Mouse (Mus musculus) forebrain, embryonic 11.5 days (tissue): ENCODE measurements around the gene Try4. TPM values are rescaled to one million over a fixed set of nuclear protein-coding genes. Genes with fewer than 3 reads are reported as not detected.
"Not testable (repeated sequence)": the region's sequence is repeated elsewhere in the genome, so short reads cannot be mapped to it uniquely, and the experiment has no call there.

Experiments
- ATAC-seq: fragments of 200-750 bp; cut with Nextera tagmentation; replicated peaks from 2 replicates; pipeline ENCODE4 v1.8.0; 2017; ENCODE audit warnings: moderate TSS enrichment; ENCODE audit not compliant: low FRiP score
- DNase-seq: peaks from one replicate; pipeline ENCODE4 v3.0.0-alpha.2; 2017; ENCODE audit warnings: low spot score
- H3K27ac ChIP-seq: fragments of 300-500 bp; sonication (generic); 2 replicates; pipeline ENCODE4 v1.5.1; 2014; ENCODE audit warnings: low read depth, low read length
- H3K27me3 ChIP-seq: fragments of 300-500 bp; sonication (generic); 2 replicates; pipeline ENCODE4 v1.6.1; 2014; ENCODE audit warnings: mild to moderate bottlenecking, low read length, mixed read lengths; ENCODE audit not compliant: control insufficient read depth, insufficient read depth
- H3K36me3 ChIP-seq: fragments of 300-500 bp; sonication (generic); 2 replicates; pipeline ENCODE4 v1.6.1; 2014; ENCODE audit warnings: mild to moderate bottlenecking, low read length, moderate library complexity, mixed read lengths; ENCODE audit not compliant: control insufficient read depth, insufficient read depth
- H3K4me1 ChIP-seq: fragments of 300-500 bp; sonication (generic); replicated peaks from 2 replicates; pipeline ENCODE4 v1.6.1; 2014; ENCODE audit warnings: low read length, mixed read lengths; ENCODE audit not compliant: control insufficient read depth, insufficient read depth
- H3K4me2 ChIP-seq: fragments of 300-500 bp; sonication (generic); 2 replicates; pipeline ENCODE4 v1.6.1; 2014; ENCODE audit warnings: low read depth, mild to moderate bottlenecking, low read length, moderate library complexity, mixed read lengths; ENCODE audit not compliant: severe bottlenecking
- H3K4me3 ChIP-seq: fragments of 300-500 bp; sonication (generic); 2 replicates; pipeline ENCODE4 v1.5.1; 2014; ENCODE audit warnings: low read depth, low read length
- H3K9ac ChIP-seq: fragments of 300-500 bp; sonication (generic); 2 replicates; pipeline ENCODE4 v1.6.1; 2014; ENCODE audit warnings: low read length
- H3K9me3 ChIP-seq: fragments of 300-500 bp; sonication (generic); 2 replicates; pipeline ENCODE4 v1.6.1; 2016; ENCODE audit warnings: low read length, mixed read lengths; ENCODE audit not compliant: control insufficient read depth
- WGBS: fragments of 180-500 bp; shearing (Covaris S2); extraction: QIAGEN DNeasy Blood & Tissue Kit; methylation state at CpG from one replicate; pipeline ENCODE4 v1.1.7; 2014; 5-methylcytosine and 5-hydroxymethylcytosine counted together
- polyA plus RNA-seq: library from polyadenylated mRNA; unstranded; fragments of >200 nt; fragmentation: Nextera tagmentation; extraction: Ambion mirVana; gene quantifications from 2 replicates; pipeline ENCODE4 v1.2.1, GENCODE M21; 2014

Gene Try4
- polyA plus RNA-seq = not detected in 2 replicates

DNA sequence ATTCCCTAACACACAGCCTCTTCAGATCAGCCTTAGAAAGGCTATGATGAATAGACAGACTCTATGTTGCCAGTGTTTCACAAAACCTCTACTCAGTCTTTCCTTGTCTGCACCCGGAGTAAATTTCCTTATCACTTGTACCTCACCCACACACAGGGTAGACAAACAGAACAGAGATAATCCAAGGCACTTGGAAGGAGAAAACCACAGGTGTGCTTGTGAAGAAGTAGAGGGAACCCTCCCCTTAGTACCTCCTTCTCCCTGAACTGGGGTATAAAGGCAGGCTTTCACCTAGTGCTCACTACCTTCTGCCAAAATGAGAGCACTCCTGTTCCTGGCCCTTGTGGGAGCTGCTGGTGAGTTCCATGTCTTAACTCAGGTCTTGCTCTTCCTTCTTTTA lies at the start of gene Try4:
Gene Try4 (plus strand): TSS at position 301 of the 400 bp plus-strand sequence.
- ATAC-seq = no peak
- Histone ChIP-seq H3K9ac (no peak within 1 kb of the TSS), H3K4me1 (no peaks in the 10 kb centered on the region), H3K27me3 (no peaks in the 10 kb centered on the region), H3K9me3 (no peaks in the 10 kb centered on the region), H3K4me2 (no peak within 1 kb of the TSS), H3K4me3 (no peak within 1 kb of the TSS), H3K36me3 (no peaks in the 10 kb centered on the region), H3K27ac (no peak within 1 kb of the TSS)
- no peak for DNase-seq
- WGBS = 84% methylated on average over 1 of the region's 1 CpGs

DNA sequence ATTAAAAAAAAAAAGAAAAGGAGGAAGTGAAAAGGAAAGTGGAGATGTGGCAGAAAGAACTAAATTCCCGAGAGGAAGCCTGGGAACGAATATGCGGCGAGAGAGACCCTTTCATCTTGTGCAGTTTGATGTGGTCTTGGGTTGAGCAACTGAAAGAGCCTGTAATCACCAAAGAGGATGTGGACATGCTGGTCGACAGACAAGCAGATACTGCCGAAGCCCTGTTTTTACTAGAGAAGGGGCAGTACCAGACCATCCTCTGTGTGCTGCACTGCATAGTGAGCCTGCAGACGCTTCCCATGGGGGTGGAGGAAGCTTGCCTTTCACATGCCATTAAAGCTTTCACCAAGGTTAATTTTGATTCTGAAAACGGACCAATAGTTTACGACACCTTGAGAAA lies 48.8 kb upstream of the Try4 start:
- not testable (repeated sequence) for H3K4me3 ChIP-seq, H3K4me2 ChIP-seq, H3K27ac ChIP-seq, H3K9me3 ChIP-seq, H3K4me1 ChIP-seq, DNase-seq, ATAC-seq, H3K27me3 ChIP-seq, H3K9ac ChIP-seq, H3K36me3 ChIP-seq
- WGBS = 91% methylated on average over 9 of the region's 9 CpGs

DNA sequence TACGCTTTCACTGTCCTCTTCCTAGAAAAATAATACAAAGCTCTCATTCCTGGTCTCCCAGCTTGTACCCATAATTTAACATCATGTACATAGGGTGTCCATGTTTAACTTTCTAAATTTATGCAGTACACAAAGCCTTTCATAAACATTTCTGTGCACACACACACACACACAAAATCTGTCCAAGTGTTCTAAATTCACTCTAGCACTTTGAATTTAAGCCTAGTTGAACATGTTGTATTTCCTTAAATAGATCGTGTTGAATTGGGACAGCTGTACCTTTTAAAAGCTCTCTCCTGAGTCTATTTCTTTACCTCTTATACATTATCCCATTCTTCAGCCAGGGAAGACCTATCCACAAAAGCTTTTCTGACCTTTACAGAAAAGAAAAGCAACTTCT lies 45.6 kb upstream of the Try4 start:
- no peak overlapping the region for H3K9ac ChIP-seq
- WGBS = 89% methylated on average over 2 of the region's 2 CpGs
- H3K27ac ChIP-seq = no peak overlapping the region
- H3K27me3 ChIP-seq = no peaks in the 10 kb centered on the region
- H3K4me3 ChIP-seq = no peak overlapping the region
- H3K36me3 ChIP-seq = no peaks in the 10 kb centered on the region
- no peak for DNase-seq
- no peak for ATAC-seq
- no peaks in the 10 kb centered on the region for H3K4me1 ChIP-seq
- no peak overlapping the region for H3K4me2 ChIP-seq
- no peaks in the 10 kb centered on the region for H3K9me3 ChIP-seq

DNA sequence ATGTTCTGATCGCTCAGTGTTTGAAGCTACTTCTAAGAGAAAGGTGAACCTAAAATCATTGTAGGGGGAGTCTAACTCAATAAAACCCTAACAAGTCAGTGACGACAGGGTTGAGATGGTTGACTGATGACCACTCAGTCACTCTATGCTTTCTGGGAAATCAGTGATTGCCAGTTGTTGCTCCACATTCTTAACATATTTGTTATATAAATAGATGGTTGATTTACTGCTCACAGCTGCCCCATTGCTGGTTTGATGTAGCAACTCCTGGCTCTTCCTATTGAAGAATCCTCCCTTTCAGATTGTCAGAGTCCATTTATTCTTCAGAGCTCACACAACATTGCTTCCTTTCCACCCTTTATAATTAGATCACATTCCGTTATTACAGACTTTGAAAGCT lies 44.6 kb upstream of the Try4 start:
- ATAC-seq = no peak
- no peaks in the 10 kb centered on the region for H3K9me3 ChIP-seq
- H3K27ac ChIP-seq = no peak overlapping the region
- no peaks in the 10 kb centered on the region for H3K4me1 ChIP-seq
- H3K4me3 ChIP-seq = no peak overlapping the region
- H3K27me3 ChIP-seq = no peaks in the 10 kb centered on the region
- no peak overlapping the region for H3K4me2 ChIP-seq
- WGBS = 91% methylated on average over 3 of the region's 3 CpGs
- no peak for DNase-seq
- H3K36me3 ChIP-seq = no peaks in the 10 kb centered on the region
- no peak overlapping the region for H3K9ac ChIP-seq

DNA sequence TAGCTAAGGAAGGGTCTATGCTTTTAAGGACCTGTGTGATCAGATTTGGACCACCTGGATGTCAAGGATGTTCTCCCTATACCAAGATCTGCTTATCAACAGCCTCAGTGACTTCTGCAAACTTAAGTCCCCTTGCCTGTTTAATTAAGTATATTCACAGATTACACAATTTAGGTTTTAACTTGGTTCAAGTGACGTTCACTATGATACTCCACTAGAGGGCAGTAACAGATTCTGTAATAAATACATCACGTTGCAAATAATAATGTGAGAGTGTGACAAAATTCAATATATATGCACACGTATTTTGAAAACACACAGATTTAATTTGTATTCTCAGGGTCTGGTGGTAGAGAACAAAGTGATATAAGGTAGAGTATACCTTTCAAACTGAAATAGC lies 39.3 kb upstream of the Try4 start:
- Histone ChIP-seq H3K4me1 (no peaks in the 10 kb centered on the region), H3K9ac (no peak overlapping the region), H3K27me3 (no peaks in the 10 kb centered on the region), H3K9me3 (no peaks in the 10 kb centered on the region), H3K27ac (no peak overlapping the region), H3K4me2 (no peak overlapping the region), H3K36me3 (no peaks in the 10 kb centered on the region), H3K4me3 (no peak overlapping the region)
- 52% methylated on average over 3 of the region's 3 CpGs for WGBS
- DNase-seq (no peak), ATAC-seq (no peak)

DNA sequence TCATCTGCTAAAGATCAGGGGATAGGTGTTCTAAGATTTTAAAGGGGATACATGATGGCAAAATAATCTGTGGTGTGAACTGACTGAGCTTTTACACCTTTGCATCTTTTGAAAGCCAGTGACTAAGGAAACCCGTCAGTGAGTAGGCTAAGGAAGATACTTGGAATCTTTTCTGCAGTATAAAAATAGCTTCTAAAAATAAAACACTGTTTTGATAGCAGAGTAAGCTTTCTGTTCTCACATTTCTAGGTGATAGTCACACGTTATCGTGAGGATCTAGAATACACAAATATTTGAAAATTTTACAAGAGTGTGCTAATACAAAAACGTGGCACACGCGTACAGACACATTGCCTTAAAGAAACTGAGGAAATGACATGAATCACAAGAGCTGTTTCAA lies 35.9 kb upstream of the Try4 start:
- no peak for ATAC-seq
- no peak for DNase-seq
- Histone ChIP-seq H3K4me3 (no peak overlapping the region), H3K4me1 (no peaks in the 10 kb centered on the region), H3K9me3 (no peaks in the 10 kb centered on the region), H3K4me2 (no peak overlapping the region), H3K9ac (no peak overlapping the region), H3K27me3 (no peaks in the 10 kb centered on the region), H3K27ac (no peak overlapping the region), H3K36me3 (no peaks in the 10 kb centered on the region)
- 90% methylated on average over 6 of the region's 6 CpGs for WGBS

DNA sequence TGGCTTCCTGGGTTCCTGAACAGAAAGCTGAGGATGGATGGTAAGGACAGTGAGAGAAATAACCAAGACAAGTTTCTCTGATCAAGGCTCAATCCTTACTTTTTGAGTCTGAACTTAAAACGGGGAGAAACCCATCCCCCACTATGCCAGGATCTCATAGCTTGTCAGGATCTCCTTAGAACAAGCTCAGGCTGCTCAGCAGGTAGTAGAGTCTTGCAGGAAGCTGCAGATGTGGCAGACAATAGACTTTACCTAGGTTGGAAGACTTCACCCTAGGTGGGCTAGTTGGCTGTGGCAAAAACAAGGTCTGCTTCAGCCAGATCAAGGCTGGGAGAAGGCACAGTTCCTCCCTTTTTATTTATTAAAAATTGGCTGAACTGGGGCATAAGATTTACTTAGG lies 3.8 kb upstream of the Try4 start:
- 16% methylated on average over 1 of the region's 1 CpGs for WGBS
- Histone ChIP-seq H3K27ac (no peak overlapping the region), H3K9ac (no peak overlapping the region), H3K9me3 (no peaks in the 10 kb centered on the region), H3K4me2 (no peak overlapping the region), H3K36me3 (no peaks in the 10 kb centered on the region), H3K4me3 (no peak overlapping the region), H3K4me1 (no peaks in the 10 kb centered on the region), H3K27me3 (no peaks in the 10 kb centered on the region)
- ATAC-seq (no peak), DNase-seq (no peak)

DNA sequence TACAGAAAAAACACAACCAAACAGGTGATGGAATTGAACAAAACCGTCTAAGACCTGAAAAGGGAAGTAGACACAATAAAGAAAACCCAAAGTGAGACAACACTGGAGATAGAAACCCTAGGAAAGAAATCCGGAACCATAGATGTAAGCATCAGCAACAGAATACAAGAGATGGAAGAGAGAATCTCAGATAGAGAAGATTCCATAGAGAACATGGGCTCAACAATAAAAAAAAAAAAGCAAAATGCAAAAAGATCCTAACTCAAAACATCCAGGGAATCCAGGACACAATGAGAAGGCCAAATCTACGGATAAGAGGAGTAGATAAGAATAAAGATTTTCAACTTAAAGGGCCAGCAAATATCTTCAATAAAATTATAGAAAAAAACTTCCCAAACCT lies 14.7 kb downstream of the Try4 start, which contains the start of gene Try5:
Gene Try5 (minus strand): TSS at position 101 of the 400 bp plus-strand sequence.
- not testable (repeated sequence) for DNase-seq, H3K4me2 ChIP-seq, H3K9ac ChIP-seq, H3K27ac ChIP-seq, H3K4me1 ChIP-seq, H3K4me3 ChIP-seq, H3K9me3 ChIP-seq, H3K36me3 ChIP-seq, ATAC-seq, H3K27me3 ChIP-seq
- 83% methylated on average over 3 of the region's 3 CpGs for WGBS

DNA sequence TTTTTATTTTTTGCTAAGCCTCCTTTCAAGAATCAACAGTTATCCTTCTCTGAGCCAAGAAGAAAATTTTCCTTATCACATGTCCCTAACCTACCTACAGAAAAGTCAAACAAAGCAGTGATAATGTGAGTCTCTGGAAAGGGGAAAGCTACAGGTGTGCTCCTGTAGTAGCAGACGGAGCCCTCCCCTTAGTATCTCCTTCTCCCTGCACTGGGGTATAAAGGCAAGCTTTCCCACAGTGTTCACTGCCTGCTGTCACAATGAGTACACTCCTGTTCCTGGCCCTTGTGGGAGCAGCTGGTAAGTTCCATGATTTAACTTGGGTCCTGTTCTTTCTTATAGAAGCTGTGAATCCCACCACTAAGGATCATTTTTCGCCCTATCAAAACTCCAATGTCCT lies 51.9 kb downstream of the Try4 start, which contains the start of gene Try10:
Gene Try10 (plus strand): TSS at position 174 of the 400 bp plus-strand sequence.
- 86% methylated on average over 2 of the region's 2 CpGs for WGBS
- H3K27ac ChIP-seq = no peak within 1 kb of the TSS
- DNase-seq = no peak
- no peak within 1 kb of the TSS for H3K4me2 ChIP-seq
- H3K4me1 ChIP-seq = no peaks in the 10 kb centered on the region
- ATAC-seq = no peak
- no peak within 1 kb of the TSS for H3K4me3 ChIP-seq
- H3K27me3 ChIP-seq = no peaks in the 10 kb centered on the region
- H3K9ac ChIP-seq = no peak within 1 kb of the TSS
- H3K9me3 ChIP-seq = no peaks in the 10 kb centered on the region
- H3K36me3 ChIP-seq = no peaks in the 10 kb centered on the region
